Mouse (Mus musculus) cortical plate, adult 2 months (tissue): ENCODE data around the gene Rnf43. TPM values are rescaled to one million over a fixed set of nuclear protein-coding genes. Genes with fewer than 3 reads are reported as not detected.
A peak's percentile ranks its signal among the peaks of the same experiment; 100 is the strongest.

Experiments used
- H3K27ac ChIP-seq: fragments of 200-500 bp; 2 replicates; pipeline ENCODE4 v1.5.1; 2012; ENCODE audit warnings: low read length, control low read depth, inconsistent platforms; ENCODE audit not compliant: insufficient read depth
- H3K4me1 ChIP-seq: fragments of 200-500 bp; 2 replicates; pipeline ENCODE4 v1.6.1; 2011; ENCODE audit warnings: low read length; ENCODE audit not compliant: control insufficient read depth, insufficient read depth
- H3K4me3 ChIP-seq: fragments of 200-500 bp; 2 replicates; pipeline ENCODE4 v1.5.1; 2011; ENCODE audit warnings: mild to moderate bottlenecking, low read length, control low read depth; ENCODE audit not compliant: insufficient read depth
- CTCF ChIP-seq: fragments of 200-500 bp; IDR thresholded peaks from 2 replicates; pipeline ENCODE4 v1.5.1; 2011; ENCODE audit warnings: mild to moderate bottlenecking, control low read depth, low read length; ENCODE audit not compliant: insufficient read depth; ENCODE audit errors: extremely low read depth
- POLR2A ChIP-seq: fragments of 200-500 bp; IDR thresholded peaks from 2 replicates; pipeline ENCODE4 v1.6.1; 2011; ENCODE audit warnings: mild to moderate bottlenecking, low read length, control low read depth; ENCODE audit not compliant: insufficient read depth; ENCODE audit errors: extremely low read depth
- polyA plus RNA-seq: library from polyadenylated mRNA; depleted of rRNA; stranded (reverse); fragments of >200 nt; gene quantifications from 2 replicates; pipeline ENCODE4 v1.2.3, GENCODE M21; 2012

The Rnf43 gene
- polyA plus RNA-seq, 1 experiment, result 2.1 TPM

GRCm38 (mm10) chr11:87749192-87750042, 86.9 kb downstream of the Rnf43 start:
- H3K4me3 ChIP-seq, result no peak overlapping the region
- H3K4me1 ChIP-seq, result no peaks in the 10 kb centered on the region
- TF ChIP-seq POLR2A (no peak), CTCF (no peak)
- peak overlapping the region; percentile 72 for H3K27ac ChIP-seq

GRCm38 (mm10) chr11:87750043-87750421, 87.5 kb downstream of the Rnf43 start:
- TF ChIP-seq POLR2A, result no peak
- TF ChIP-seq CTCF, result no peak
- Histone ChIP-seq H3K27ac (no peak overlapping the region), H3K4me1 (no peaks in the 10 kb centered on the region)

GRCm38 (mm10) chr11:87750521-87750920, 88.0 kb downstream of the Rnf43 start:
- H3K4me3 ChIP-seq, result no peak overlapping the region
- TF ChIP-seq POLR2A (no peak), CTCF (no peak)
- no peaks in the 10 kb centered on the region for H3K4me1 ChIP-seq
- H3K27ac ChIP-seq, result no peak overlapping the region

More at GRCm38 (mm10) chr11:87750043-87750421, 87.5 kb downstream of the Rnf43 start:
- no peak overlapping the region for H3K4me3 ChIP-seq

- no peak for TF ChIP-seq CTCF
- no peak for TF ChIP-seq POLR2A
- no peak overlapping the region for H3K4me3 ChIP-seq
- H3K4me1 ChIP-seq, result no peaks in the 10 kb centered on the region
- H3K27ac ChIP-seq, result no peak overlapping the region
These were observed 88.5 kb downstream of the Rnf43 start for GRCm38 (mm10) chr11:87751031-87751430.

DNA sequence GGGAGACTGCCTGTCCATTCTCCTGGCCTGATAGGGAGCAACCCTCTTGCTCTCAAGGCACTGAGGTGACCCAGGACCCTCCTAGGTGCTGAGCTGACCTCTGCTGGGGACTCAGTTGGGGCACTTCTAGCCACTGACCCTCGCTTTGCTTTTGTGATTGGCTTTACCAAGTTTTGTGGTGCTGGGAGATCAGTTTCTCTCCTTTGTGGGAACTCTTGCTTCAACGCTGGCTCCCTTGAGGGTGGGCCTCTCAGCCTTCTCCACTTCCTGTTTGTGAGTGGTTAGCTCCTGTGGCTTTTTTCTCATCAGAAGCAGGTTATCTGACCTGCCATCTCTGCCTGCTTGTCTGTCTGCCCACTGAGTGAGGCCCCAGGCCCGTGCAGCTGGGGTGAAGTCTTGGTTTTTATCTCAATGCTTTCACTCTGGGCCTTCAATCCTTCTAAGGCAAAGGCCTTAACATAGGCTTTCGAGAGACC, 89.0 kb downstream of the Rnf43 start:
- Histone ChIP-seq H3K4me1 (no peaks in the 10 kb centered on the region), H3K27ac (no peak overlapping the region), H3K4me3 (no peak overlapping the region)
- TF ChIP-seq POLR2A, result no peak
- TF ChIP-seq CTCF, result no peak

DNA sequence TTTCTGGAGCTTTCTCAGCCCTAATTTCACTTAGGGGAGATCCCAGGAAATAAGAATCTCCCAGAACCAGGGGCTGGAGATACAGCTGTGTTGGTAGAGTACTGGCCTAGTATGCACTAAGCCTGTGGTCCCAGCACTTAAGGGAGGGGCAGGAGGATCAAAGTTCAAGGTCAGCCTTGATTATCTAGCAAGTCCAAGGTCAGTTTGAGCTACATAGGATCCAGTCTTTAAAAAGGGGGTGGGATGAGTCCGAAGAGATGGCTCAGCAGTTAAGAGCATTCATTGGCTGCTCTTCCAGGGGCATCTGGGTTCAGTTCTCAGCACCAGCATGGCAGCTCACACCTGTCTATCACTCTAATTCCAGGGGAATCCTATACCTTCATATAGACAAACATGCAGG, 89.8 kb downstream of the Rnf43 start:
- Histone ChIP-seq H3K27ac (no peak overlapping the region), H3K4me3 (no peak overlapping the region), H3K4me1 (no peaks in the 10 kb centered on the region)
- TF ChIP-seq CTCF (no peak), POLR2A (no peak)

DNA sequence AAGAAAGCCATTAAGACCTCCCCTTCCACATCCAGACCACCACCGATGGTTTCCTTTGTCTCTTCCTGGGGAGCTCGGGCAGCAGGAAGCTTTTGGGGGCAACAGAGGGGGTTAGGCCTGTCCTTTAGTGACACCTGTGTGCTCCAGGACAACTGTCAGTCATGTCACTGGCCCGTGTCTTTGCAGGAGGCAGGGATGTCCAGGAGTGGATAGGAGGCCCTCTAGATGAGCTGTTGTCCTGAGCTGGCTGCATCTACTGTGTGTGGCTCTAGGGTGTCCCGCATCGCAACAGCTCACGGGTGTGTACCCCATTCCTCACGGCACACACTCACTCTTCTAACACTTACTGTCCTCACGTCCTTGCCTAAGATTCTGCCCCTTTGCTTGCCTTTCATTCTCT, 90.7 kb downstream of the Rnf43 start:
- Histone ChIP-seq H3K27ac (no peak overlapping the region), H3K4me3 (no peak overlapping the region), H3K4me1 (no peaks in the 10 kb centered on the region)
- no peak for TF ChIP-seq POLR2A

- TF ChIP-seq POLR2A (no peak), CTCF (no peak)
These were observed 91.5 kb downstream of the Rnf43 start for GRCm38 (mm10) chr11:87753891-87754501.

DNA sequence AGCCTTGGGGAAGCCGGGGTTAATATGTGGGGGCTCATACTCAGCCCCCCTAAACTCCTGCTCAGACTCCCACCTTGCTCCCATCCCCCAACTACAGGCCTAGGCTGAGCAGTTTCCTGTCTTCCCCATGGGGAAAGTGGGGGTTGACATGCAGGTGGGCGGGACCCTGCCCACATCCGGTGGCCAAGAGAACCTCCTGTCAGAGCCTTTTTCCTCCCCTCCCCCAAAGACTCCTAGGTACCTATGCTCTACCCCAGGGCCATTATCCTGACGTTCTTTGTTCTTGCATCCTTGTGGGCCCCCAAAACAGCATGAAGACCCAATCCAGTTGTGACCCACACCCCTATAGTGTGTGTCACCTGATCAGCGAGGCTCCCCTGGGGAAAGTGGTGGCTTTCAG, 92.1 kb downstream of the Rnf43 start:
- no peak overlapping the region for H3K27ac ChIP-seq
- H3K4me1 ChIP-seq, result no peaks in the 10 kb centered on the region
- TF ChIP-seq CTCF (no peak), POLR2A (no peak)
- H3K4me3 ChIP-seq, result no peak overlapping the region

More at GRCm38 (mm10) chr11:87753891-87754501, 91.5 kb downstream of the Rnf43 start:
- Histone ChIP-seq H3K4me3 (no peak overlapping the region), H3K4me1 (no peaks in the 10 kb centered on the region), H3K27ac (no peak overlapping the region)

GRCm38 (mm10) chr11:87755360-87756017, 93.0 kb downstream of the Rnf43 start:
- H3K27ac ChIP-seq, result no peak overlapping the region
- no peak for TF ChIP-seq CTCF
- TF ChIP-seq POLR2A, result 0 out of 2 replicates have a peak, but pooled peaks have one; percentile 10
- H3K4me3 ChIP-seq, result no peak overlapping the region; the same call in 1 of the 2 replicates
- no peaks in the 10 kb centered on the region for H3K4me1 ChIP-seq
